8 mouse cellular contexts compared by ENCODE assay signal in the genomic region with DNA sequence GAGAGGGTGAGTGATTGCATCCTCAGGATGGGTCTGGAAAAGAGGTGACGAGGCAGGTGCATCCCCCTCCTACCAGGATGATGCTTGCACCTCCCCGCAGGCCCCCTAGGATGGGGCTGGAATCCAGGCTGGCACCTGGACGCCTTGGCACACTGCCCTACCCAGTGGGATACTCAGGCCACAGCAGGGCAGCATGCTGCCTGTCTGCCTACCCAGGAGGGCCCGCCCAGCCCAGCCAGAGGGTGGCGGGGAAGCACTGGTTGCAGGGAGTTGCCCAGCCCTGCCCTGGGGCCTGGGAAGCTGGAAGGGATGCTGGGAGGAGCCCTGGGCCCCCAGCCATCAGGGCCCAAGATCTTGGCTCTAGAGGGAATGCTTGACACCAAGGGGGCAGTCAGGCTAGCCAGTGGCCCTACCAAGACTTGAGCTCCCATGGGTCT. TPM values are rescaled to one million over a fixed set of nuclear protein-coding genes. Genes with fewer than 3 reads are reported as not detected.
DNase-seq lines count a peak whose midpoint lies in the region.

No protein-coding gene starts in this region.

- peak; percentile 64 for DNase-seq in retina, postnatal 1 day
- DNase-seq in retina, embryonic 14.5 days (ENCODE audit: low spot score), result no peak
- DNase-seq in cerebellum, adult 9-10 months, result peak; percentile 72
- no peak for DNase-seq in heart, embryonic 10.5 days (ENCODE audit: low spot score)
- DNase-seq in kidney, adult 9 months, result peak; percentile 89
- DNase-seq in lung, postnatal 10 days, result peak; percentile 78
- DNase-seq in thymus, postnatal 10 days (ENCODE audit: low spot score in 2 of 2), result no peak
- no peak for DNase-seq in spleen, postnatal 36 days (ENCODE audit: low spot score in 2 of 2)

- peak overlapping the region; percentile 93 for H3K4me3 ChIP-seq in heart, embryonic 10.5 days

- peaks cover 8% of the 10 kb centered on the region for H3K36me3 ChIP-seq in heart, embryonic 10.5 days

- WGBS in heart, embryonic 10.5 days, result 13% methylated on average over 5 of the region's 5 CpGs

- no peaks in the 10 kb centered on the region for H3K27me3 ChIP-seq in heart, embryonic 10.5 days (ENCODE audit: insufficient read depth, poor library complexity, severe bottlenecking)

- H3K27ac ChIP-seq in heart, embryonic 10.5 days, result peak overlapping the region; percentile 97

- H3K9me3 ChIP-seq in heart, embryonic 10.5 days, result no peaks in the 10 kb centered on the region

- H3K4me1 ChIP-seq in heart, embryonic 10.5 days, result peaks cover 82% of the 10 kb centered on the region

RNA-seq across cellular contexts. Expression of gene Glis2, which starts 1.0 kb away (rescaled TPM):
- 13.9 and 20.7 TPM in 2 replicates for polyA plus RNA-seq in heart, embryonic 10.5 days (2016; fragmentation: Nextera tagmentation; extraction: Ambion mirVana)

RNA-seq across cellular contexts. Expression of gene Pam16, which starts 29.2 kb away (rescaled TPM):
- polyA plus RNA-seq in heart, embryonic 10.5 days (2016; fragmentation: Nextera tagmentation; extraction: Ambion mirVana), result 116 and 130 TPM in 2 replicates

RNA-seq across cellular contexts. Expression of gene Tfap4, which starts 35.9 kb away (rescaled TPM):
- 9.5 and 17.5 TPM in 2 replicates for polyA plus RNA-seq in heart, embryonic 10.5 days (2016; fragmentation: Nextera tagmentation; extraction: Ambion mirVana)

RNA-seq across cellular contexts. Expression of gene Vasn, which starts 44.2 kb away (rescaled TPM):
- 13.7 and 16.9 TPM in 2 replicates for polyA plus RNA-seq in heart, embryonic 10.5 days (2016; fragmentation: Nextera tagmentation; extraction: Ambion mirVana)

RNA-seq across cellular contexts. Expression of gene Dnaja3, which starts 44.2 kb away (rescaled TPM):
- 78.3 and 85.5 TPM in 2 replicates for polyA plus RNA-seq in heart, embryonic 10.5 days (2016; fragmentation: Nextera tagmentation; extraction: Ambion mirVana)

Comparison
In these comparisons a context has a peak if more than half of its experiments do, and no peak if none do; other contexts are left out.
1. DNase-seq: peak in retina, postnatal 1 day (single experiment), cerebellum, adult 9-10 months (single experiment), kidney, adult 9 months (single experiment) and lung, postnatal 10 days (single experiment); none in retina, embryonic 14.5 days (single experiment), heart, embryonic 10.5 days (single experiment), thymus, postnatal 10 days (0 of 2) and spleen, postnatal 36 days (0 of 2).